Mouse (Mus musculus) MEL (cell line): ENCODE results near the gene Scn4a. TPM values are rescaled to one million over a fixed set of nuclear protein-coding genes. Genes with fewer than 3 reads are reported as not detected.
A peak's percentile ranks its signal among the peaks of the same experiment; 100 is the strongest.

Experiments
- DNase-seq: peaks from one replicate; pipeline ENCODE4 v3.0.0; 2011; ENCODE audit warnings: low read depth, low spot score
- H3K27ac ChIP-seq: 2 replicates; pipeline ENCODE4 v1.5.1; 2012; ENCODE audit warnings: low read depth, mild to moderate bottlenecking, control low read depth, low read length, moderate library complexity; ENCODE audit not compliant: control insufficient read depth
- H3K27me3 ChIP-seq, 2 experiments: fragments of 150-350 bp in 1 of 2; sonication (generic) in 1 of 2; 2 replicates each; pipeline ENCODE4 v1.6.1; 2012; ENCODE audit warnings: low read length in 2 of 2, mild to moderate bottlenecking in 2 of 2, improper control_type of control experiment in 1 of 2, moderate library complexity in 1 of 2; ENCODE audit not compliant: insufficient read depth in 2 of 2, control insufficient read depth in 1 of 2
- H3K36me3 ChIP-seq, 2 experiments: 2 replicates each; pipeline ENCODE4 v1.6.1; 2012 to 2014; ENCODE audit warnings: low read length in 2 of 2, improper control_type of control experiment in 1 of 2, inconsistent platforms in 1 of 2, mild to moderate bottlenecking in 1 of 2; ENCODE audit not compliant: insufficient read depth in 2 of 2, control insufficient read depth in 1 of 2
- H3K4me1 ChIP-seq, 2 experiments: fragments of 150-350 bp in 1 of 2; sonication (generic) in 1 of 2; 2 replicates each; pipeline ENCODE4 v1.6.1; 2012; ENCODE audit warnings: low read length in 2 of 2, improper control_type of control experiment in 1 of 2, mild to moderate bottlenecking in 1 of 2; ENCODE audit not compliant: insufficient read depth in 2 of 2, control insufficient read depth in 1 of 2
- H3K4me3 ChIP-seq, 2 experiments: fragments of 150-350 bp in 1 of 2; sonication (generic) in 1 of 2; 2 replicates each; pipeline ENCODE4 v1.5.1; 2012; ENCODE audit warnings: low read depth in 2 of 2, low read length in 2 of 2, mild to moderate bottlenecking in 2 of 2, moderate library complexity in 2 of 2, control low read depth in 1 of 2, improper control_type of control experiment in 1 of 2; ENCODE audit not compliant: control insufficient read depth in 1 of 2, insufficient read depth in 1 of 2
- H3K79me2 ChIP-seq: 2 replicates; pipeline ENCODE4 v1.6.1; 2012; ENCODE audit warnings: mild to moderate bottlenecking, low read length, moderate library complexity; ENCODE audit not compliant: control insufficient read depth, poor library complexity, insufficient read depth
- H3K9ac ChIP-seq: 2 replicates; pipeline ENCODE4 v1.6.1; 2012; ENCODE audit warnings: low read depth, mild to moderate bottlenecking, control low read depth, low read length, moderate library complexity; ENCODE audit not compliant: control insufficient read depth, poor library complexity, severe bottlenecking
- H3K9me3 ChIP-seq: fragments of 150-350 bp; sonication (generic); replicated peaks from 2 replicates; pipeline ENCODE4 v1.6.1; 2012; ENCODE audit warnings: mild to moderate bottlenecking, low read length, improper control_type of control experiment, moderate library complexity; ENCODE audit not compliant: insufficient read depth
- BHLHE40 ChIP-seq: IDR thresholded peaks from 2 replicates; pipeline ENCODE4 v1.6.1; 2012; ENCODE audit warnings: low read depth, mild to moderate bottlenecking, inconsistent platforms, low read length, improper control_type of control experiment, borderline replicate concordance
- CHD1 ChIP-seq: IDR thresholded peaks from 2 replicates; pipeline ENCODE4 v1.6.1; 2012; ENCODE audit warnings: low read depth, mild to moderate bottlenecking, inconsistent platforms, low read length, improper control_type of control experiment
- CHD2 ChIP-seq: IDR thresholded peaks from 2 replicates; pipeline ENCODE4 v1.6.1; 2011; ENCODE audit warnings: low read length, improper control_type of control experiment
- CTCF ChIP-seq, 3 experiments: IDR thresholded peaks in 2 of 3; conservative IDR thresholded peaks in 1 of 3; 2 replicates each; pipeline ENCODE4 v1.5.1; 2011 to 2012; ENCODE audit warnings: low read length in 3 of 3, low read depth in 2 of 3, mild to moderate bottlenecking in 2 of 3, improper control_type of control experiment in 1 of 3, inconsistent platforms in 1 of 3, mixed read lengths in 1 of 3, moderate library complexity in 1 of 3; ENCODE audit not compliant: control insufficient read depth in 1 of 3, insufficient read depth in 1 of 3, poor library complexity in 1 of 3, severe bottlenecking in 1 of 3
- EP300 ChIP-seq, 2 experiments: IDR thresholded peaks; 2 replicates each; pipeline ENCODE4 v1.6.1; 2011; ENCODE audit warnings: improper control_type of control experiment in 2 of 2, low read length in 2 of 2, low read depth in 1 of 2, mild to moderate bottlenecking in 1 of 2
- ETS1 ChIP-seq: IDR thresholded peaks from 2 replicates; pipeline ENCODE4 v1.6.1; 2012; ENCODE audit warnings: low read depth, mild to moderate bottlenecking, inconsistent platforms, low read length, improper control_type of control experiment, moderate library complexity
- GABPA ChIP-seq: IDR thresholded peaks from 2 replicates; pipeline ENCODE4 v1.6.1; 2012; ENCODE audit warnings: low read depth, mild to moderate bottlenecking, inconsistent platforms, low read length, improper control_type of control experiment, moderate library complexity
- JUND ChIP-seq: IDR thresholded peaks from 2 replicates; pipeline ENCODE4 v1.6.1; 2011; ENCODE audit warnings: low read depth, mild to moderate bottlenecking, improper control_type of control experiment, low read length
- KAT2A ChIP-seq: conservative IDR thresholded peaks from 2 replicates; pipeline ENCODE4 v1.6.1; 2012; ENCODE audit warnings: low read depth, low read length, improper control_type of control experiment, inconsistent platforms
- MAX ChIP-seq: IDR thresholded peaks from 2 replicates; pipeline ENCODE4 v1.6.1; 2011; ENCODE audit warnings: low read length, improper control_type of control experiment
- MXI1 ChIP-seq: IDR thresholded peaks from 2 replicates; pipeline ENCODE4 v1.6.1; 2011; ENCODE audit warnings: mild to moderate bottlenecking, low read depth, low read length, improper control_type of control experiment
- MYC ChIP-seq: IDR thresholded peaks from 2 replicates; pipeline ENCODE4 v1.6.1; 2011; ENCODE audit warnings: low read depth, mild to moderate bottlenecking, low read length, improper control_type of control experiment, moderate library complexity
- NELFE ChIP-seq: IDR thresholded peaks from 2 replicates; pipeline ENCODE4 v1.6.1; 2011; ENCODE audit warnings: low read depth, low read length, improper control_type of control experiment
- NRF1 ChIP-seq: IDR thresholded peaks from 2 replicates; pipeline ENCODE4 v1.6.1; 2014; ENCODE audit warnings: low read depth, mild to moderate bottlenecking, inconsistent platforms, low read length, improper control_type of control experiment, moderate library complexity; ENCODE audit not compliant: poor library complexity, insufficient read depth, severe bottlenecking
- POLR2AphosphoS5 ChIP-seq: IDR thresholded peaks from 2 replicates; pipeline ENCODE4 v1.6.1; 2012; ENCODE audit warnings: low read depth, borderline replicate concordance, mild to moderate bottlenecking, inconsistent platforms, low read length, moderate library complexity, mixed read lengths
- RAD21 ChIP-seq: IDR thresholded peaks from 2 replicates; pipeline ENCODE4 v1.6.1; 2011; ENCODE audit warnings: mild to moderate bottlenecking, low read depth, low read length, improper control_type of control experiment
- RCOR1 ChIP-seq: IDR thresholded peaks from 2 replicates; pipeline ENCODE4 v1.6.1; 2012; ENCODE audit warnings: low read depth, mild to moderate bottlenecking, inconsistent platforms, low read length, improper control_type of control experiment
- SIN3A ChIP-seq: IDR thresholded peaks from 2 replicates; pipeline ENCODE4 v1.6.1; 2012; ENCODE audit warnings: low read length, improper control_type of control experiment, inconsistent platforms
- SMC3 ChIP-seq: IDR thresholded peaks from 2 replicates; pipeline ENCODE4 v1.6.1; 2011; ENCODE audit warnings: low read depth, low read length, improper control_type of control experiment
- TAL1 ChIP-seq: IDR thresholded peaks from 2 replicates; pipeline ENCODE4 v1.6.1; 2012; ENCODE audit warnings: mild to moderate bottlenecking, inconsistent platforms, low read length, moderate library complexity, mixed read lengths
- TBP ChIP-seq: IDR thresholded peaks from 2 replicates; pipeline ENCODE4 v1.8.0; 2011; ENCODE audit warnings: low read depth, low read length, improper control_type of control experiment
- TCF12 ChIP-seq: IDR thresholded peaks from 2 replicates; pipeline ENCODE4 v1.6.1; 2014; ENCODE audit warnings: low read depth, mild to moderate bottlenecking, inconsistent platforms, low read length, improper control_type of control experiment, moderate library complexity
- UBTF ChIP-seq: IDR thresholded peaks from 2 replicates; pipeline ENCODE4 v1.6.1; 2012; ENCODE audit warnings: low read depth, mild to moderate bottlenecking, inconsistent platforms, low read length, improper control_type of control experiment, moderate library complexity, borderline replicate concordance; ENCODE audit not compliant: insufficient read depth
- USF1 ChIP-seq: IDR thresholded peaks from 2 replicates; pipeline ENCODE4 v1.6.1; 2014; ENCODE audit warnings: low read depth, mild to moderate bottlenecking, inconsistent platforms, low read length, improper control_type of control experiment, moderate library complexity
- USF2 ChIP-seq, 2 experiments: IDR thresholded peaks; 2 replicates each; pipeline ENCODE4 v1.6.1; 2011 to 2012; ENCODE audit warnings: improper control_type of control experiment in 2 of 2, low read length in 2 of 2, borderline replicate concordance in 1 of 2, inconsistent platforms in 1 of 2, low read depth in 1 of 2, mild to moderate bottlenecking in 1 of 2; ENCODE audit not compliant: insufficient read depth in 1 of 2
- ZC3H11A ChIP-seq: IDR thresholded peaks from 2 replicates; pipeline ENCODE4 v1.6.1; 2012; ENCODE audit warnings: low read depth, mild to moderate bottlenecking, inconsistent platforms, low read length, improper control_type of control experiment
- ZMIZ1 ChIP-seq: IDR thresholded peaks from 2 replicates; pipeline ENCODE4 v1.6.1; 2012; ENCODE audit warnings: low read depth, mild to moderate bottlenecking, inconsistent platforms, low read length, improper control_type of control experiment, moderate library complexity
- ZNF384 ChIP-seq: IDR thresholded peaks from 2 replicates; pipeline ENCODE4 v1.6.1; 2012; ENCODE audit warnings: low read depth, mild to moderate bottlenecking, inconsistent platforms, low read length, improper control_type of control experiment
- polyA plus RNA-seq, 2 experiments: library from polyadenylated mRNA; stranded (reverse) in 1 of 2; unstranded in 1 of 2; fragments of >175 nt in 1 of 2; fragments of >200 nt in 1 of 2; gene quantifications; 2 replicates each; pipeline versions ENCODE4 v1.2.1 to v1.2.4; 2012; ENCODE audit warnings: low replicate concordance in 2 of 2, low read depth in 1 of 2; ENCODE audit not compliant: insufficient read length in 2 of 2, insufficient read depth in 1 of 2, missing spikeins in 1 of 2
- total RNA-seq: library from RNA; depleted of rRNA; stranded (reverse); fragments of 300-350 nt; gene quantifications from 2 replicates; pipeline ENCODE4 v1.2.3, GENCODE M21; 2012

Gene Scn4a
- total and polyA plus RNA-seq, 3 experiments: 0.04 to 0.15 TPM; not detected in 1

- no peak overlapping the region for H3K4me3 ChIP-seq
- DNase-seq: no peak
- H3K27me3 ChIP-seq: peaks cover 5 to 13% of the 10 kb centered on the region in 2 experiments; a peak in 2 of 4 replicates
- TF ChIP-seq NRF1 (no peak), USF1 (no peak), ZMIZ1 (no peak), POLR2AphosphoS5 (no peak), TAL1 (no peak), RCOR1 (no peak), TBP (no peak), EP300 (IDR thresholded peaks at IDR 0.05; ENCODE audit: low read depth in 1 of 2, low read length in 2 of 2) (no peak), CHD2 (no peak), MXI1 (no peak), RAD21 (no peak), ZC3H11A (no peak), CHD1 (no peak), MYC (no peak), GABPA (no peak), BHLHE40 (no peak)
- TF ChIP-seq, all 39 proteins: peak for 0
- Histone ChIP-seq H3K9me3 (no peaks in the 10 kb centered on the region), H3K79me2 (no peaks in the 10 kb centered on the region), H3K9ac (no peak overlapping the region), H3K36me3 (no peaks in the 10 kb centered on the region), H3K4me1 (no peaks in the 10 kb centered on the region), H3K27ac (no peak overlapping the region)
These were observed 47.6 kb downstream of the Scn4a start for GRCm38 (mm10) chr11:106305348-106306064.

DNA sequence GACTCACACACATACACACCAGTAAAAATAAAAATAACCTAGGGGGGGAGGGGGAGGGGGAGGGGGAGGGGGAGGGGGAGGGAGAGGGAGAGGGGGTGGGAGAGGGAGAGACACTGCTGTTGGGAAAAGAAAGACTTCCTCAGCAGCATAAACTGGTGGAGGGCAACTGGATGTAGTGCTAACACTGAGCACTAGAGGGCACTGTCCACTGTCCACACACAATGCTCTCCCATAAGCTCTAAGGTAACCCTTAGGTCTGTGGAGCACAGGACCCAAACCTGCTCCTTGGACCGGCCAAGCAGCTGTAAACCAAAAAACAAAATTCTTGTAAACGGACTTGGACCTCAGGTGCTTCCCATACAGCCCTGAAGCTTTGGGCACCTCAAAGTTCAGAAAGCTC lies 50.5 kb downstream of the Scn4a start:
- Histone ChIP-seq H3K4me1 (no peaks in the 10 kb centered on the region), H3K27ac (no peak overlapping the region), H3K4me3 (no peak overlapping the region), H3K9ac (no peak overlapping the region), H3K27me3 (peaks cover 5 to 10% of the 10 kb centered on the region in 2 experiments; a peak in 3 of 4 replicates), H3K36me3 (no peaks in the 10 kb centered on the region), H3K9me3 (no peaks in the 10 kb centered on the region), H3K79me2 (no peaks in the 10 kb centered on the region)
- peak; percentile 89 for DNase-seq
- TF ChIP-seq BHLHE40 (no peak), ZNF384 (no peak), POLR2AphosphoS5 (no peak), EP300 (IDR thresholded peaks at IDR 0.05; ENCODE audit: low read depth in 1 of 2, low read length in 2 of 2) (no peak), MAX (no peak), KAT2A (no peak), TAL1 (no peak), MYC (no peak), TBP (no peak), ZMIZ1 (no peak), JUND (no peak), CHD2 (no peak), CHD1 (no peak), SMC3 (peak; percentile 88), GABPA (no peak), USF2 (IDR thresholded peaks at IDR 0.05; ENCODE audit: borderline replicate concordance in 1 of 2, insufficient read depth in 1 of 2, low read depth in 1 of 2, low read length in 2 of 2) (no peak), NELFE (no peak), SIN3A (no peak), ETS1 (no peak), TCF12 (no peak), UBTF (no peak), CTCF (IDR thresholded peaks at IDR 0.05 in 2 of 3, conservative IDR thresholded peaks at IDR 0.05 in 1 of 3; ENCODE audit: control insufficient read depth in 1 of 3, insufficient read depth in 1 of 3, low read depth in 2 of 3, low read length in 3 of 3, poor library complexity in 1 of 3, severe bottlenecking in 1 of 3) (peak; percentile 91 to 94 (median 92))
